Mouse (Mus musculus): ENCODE measurements around the gene Sema3f.

DNA sequence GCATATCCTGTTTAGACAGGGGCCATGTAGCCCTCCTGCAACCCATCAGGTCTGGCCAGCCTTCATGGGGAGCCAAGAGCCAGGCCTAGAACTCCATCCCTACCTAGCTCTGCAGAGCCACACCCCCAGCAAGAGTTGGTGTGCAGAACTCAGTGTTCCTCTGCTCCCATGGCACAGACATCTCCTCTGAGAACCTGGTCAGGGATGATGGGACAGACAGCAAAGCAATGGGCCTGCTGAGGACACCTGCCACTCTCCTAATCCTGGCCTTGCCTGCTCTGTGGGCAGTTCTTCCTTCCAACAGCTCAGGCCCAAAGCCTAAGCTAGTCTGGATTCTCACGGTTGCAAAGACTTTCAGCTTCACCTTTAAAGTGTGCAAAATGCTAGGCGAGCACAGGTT is 5.4 kb upstream of the Sema3f start:
- TF ChIP-seq CTCF (IDR thresholded peaks at IDR 0.05; ENCODE audit: borderline replicate concordance, insufficient read depth, low read depth, low read length) (no peak), POLR2A (IDR thresholded peaks at IDR 0.05; ENCODE audit: borderline replicate concordance, insufficient read depth, low read length) (no peak)
